Mouse (Mus musculus): Measurements from ENCODE around the gene Rbm10. TPM values are rescaled to one million over a fixed set of nuclear protein-coding genes. Genes with fewer than 3 reads are reported as not detected.

Gene Rbm10
- polyA plus RNA-seq, 1 experiment from 2014 or later, result 17.5 TPM

DNA sequence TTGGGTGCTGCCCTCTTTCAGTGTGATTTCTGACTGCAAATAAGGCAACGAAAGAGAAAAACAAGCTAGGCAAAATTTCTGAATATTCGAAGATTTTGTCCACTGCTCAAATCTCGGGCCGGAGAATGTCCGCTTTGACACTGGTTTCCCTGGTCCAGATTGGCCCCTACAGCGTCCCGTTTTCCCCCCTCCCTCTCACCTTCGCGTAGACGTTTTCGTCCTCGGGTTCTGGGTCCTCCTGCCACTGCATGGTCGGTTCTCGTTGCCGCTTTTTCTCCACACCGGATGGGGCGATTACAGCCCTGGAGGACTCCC, 485 bp upstream of the Rbm10 start:
- peak; percentile 16 for ATAC-seq (ENCODE audit: low FRiP score, low TSS enrichment)
- TF ChIP-seq CTCF (IDR thresholded peaks at IDR 0.05; ENCODE audit: low read depth) (no peak), EP300 (optimal IDR thresholded peaks at IDR 0.05) (no peak)
- Histone ChIP-seq H3K4me3 (ENCODE audit: low read depth, low read length) (peak overlapping the region; percentile 60), H3K27me3 (ENCODE audit: control insufficient read depth, insufficient read depth, low read length) (no peaks in the 10 kb centered on the region), H3K36me3 (ENCODE audit: control insufficient read depth, insufficient read depth, low read length) (no peaks in the 10 kb centered on the region), H3K4me2 (replicated peaks; ENCODE audit: low read depth) (peak overlapping the region; percentile 50), H3K9me3 (ENCODE audit: control insufficient read depth, low read length) (no peaks in the 10 kb centered on the region), H3K4me1 (replicated peaks; ENCODE audit: control insufficient read depth, insufficient read depth) (no peaks in the 10 kb centered on the region), H3K27ac (replicated peaks) (peak overlapping the region; percentile 82), H3K9ac (ENCODE audit: low read length) (peak overlapping the region; percentile 53)
- 10% methylated on average over 16 of the region's 17 CpGs for WGBS
- DNase-seq (ENCODE audit: low spot score), result no peak

DNA sequence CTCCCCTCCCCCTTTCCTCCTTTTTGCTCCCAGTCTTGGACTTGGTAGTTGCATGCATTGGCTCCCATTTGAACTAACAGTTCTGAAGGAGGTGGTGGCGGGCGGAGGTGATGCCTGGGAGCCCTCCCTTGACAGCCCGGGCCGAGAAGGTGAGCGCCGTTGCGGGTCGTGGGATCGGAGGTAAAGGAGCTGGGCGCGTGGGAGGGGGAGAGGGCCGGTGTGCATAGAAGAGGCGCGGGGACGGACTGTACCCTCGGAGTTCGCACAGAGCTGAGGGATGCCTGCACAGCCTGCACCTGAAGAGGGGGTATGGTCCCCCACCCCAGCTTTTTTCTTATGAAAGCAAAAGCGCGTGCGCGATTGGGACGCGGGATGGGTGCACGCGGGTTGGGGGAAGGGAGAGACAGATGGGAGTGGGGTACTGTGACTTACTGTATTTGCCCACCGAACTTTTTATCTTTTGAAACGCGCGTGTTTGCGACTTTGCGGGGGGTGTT, 648 bp downstream of the Rbm10 start:
- H3K4me1 ChIP-seq (replicated peaks; ENCODE audit: control insufficient read depth, insufficient read depth), result no peaks in the 10 kb centered on the region
- no peak for DNase-seq (ENCODE audit: low spot score)
- no peak for TF ChIP-seq EP300 (optimal IDR thresholded peaks at IDR 0.05)
- no peak for TF ChIP-seq CTCF (IDR thresholded peaks at IDR 0.05; ENCODE audit: low read depth)
- 18% methylated on average over 31 of the region's 31 CpGs for WGBS
- no peak; the same call in none of the 2 replicates for ATAC-seq (ENCODE audit: low FRiP score, low TSS enrichment)
- H3K9me3 ChIP-seq (ENCODE audit: control insufficient read depth, low read length), result no peaks in the 10 kb centered on the region
- peak overlapping the region; percentile 77 for H3K27ac ChIP-seq (replicated peaks)
- peak overlapping the region; percentile 60 for H3K4me3 ChIP-seq (ENCODE audit: low read depth, low read length)
- no peaks in the 10 kb centered on the region for H3K27me3 ChIP-seq (ENCODE audit: control insufficient read depth, insufficient read depth, low read length)
- H3K4me2 ChIP-seq (replicated peaks; ENCODE audit: low read depth), result peak overlapping the region; percentile 40
- no peaks in the 10 kb centered on the region for H3K36me3 ChIP-seq (ENCODE audit: control insufficient read depth, insufficient read depth, low read length)
- H3K9ac ChIP-seq (ENCODE audit: low read length), result peak overlapping the region; percentile 64

DNA sequence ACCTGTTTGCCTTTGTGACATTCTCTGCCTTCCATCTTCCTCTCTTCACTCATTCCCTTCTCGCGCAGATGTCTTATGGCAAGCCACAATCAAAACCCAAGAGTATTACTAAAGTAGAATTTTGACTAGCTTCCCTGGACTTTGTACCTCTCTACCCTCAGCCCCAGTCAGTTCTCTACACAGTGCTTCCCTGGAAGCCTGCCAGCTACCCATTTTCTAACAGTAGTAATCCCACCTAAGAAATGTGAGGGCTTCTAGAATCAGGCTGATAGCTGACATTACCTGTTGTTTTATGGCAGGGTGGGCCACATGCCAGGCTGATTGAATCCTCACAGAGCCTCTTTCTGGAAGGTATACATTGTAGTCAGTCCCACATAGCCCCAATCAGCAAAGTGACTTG, 20.8 kb downstream of the Rbm10 start:
- DNase-seq (ENCODE audit: low spot score) (no peak), ATAC-seq (ENCODE audit: low FRiP score, low TSS enrichment) (no peak)
- Histone ChIP-seq H3K9ac (ENCODE audit: low read length) (no peak overlapping the region), H3K4me1 (replicated peaks; ENCODE audit: control insufficient read depth, insufficient read depth) (no peaks in the 10 kb centered on the region), H3K4me3 (ENCODE audit: low read depth, low read length) (no peak overlapping the region), H3K27me3 (ENCODE audit: control insufficient read depth, insufficient read depth, low read length) (no peaks in the 10 kb centered on the region), H3K27ac (replicated peaks) (no peak overlapping the region), H3K4me2 (replicated peaks; ENCODE audit: low read depth) (no peak overlapping the region), H3K9me3 (ENCODE audit: control insufficient read depth, low read length) (no peaks in the 10 kb centered on the region), H3K36me3 (ENCODE audit: control insufficient read depth, insufficient read depth, low read length) (peaks cover 4% of the 10 kb centered on the region; the same call in 1 of the 2 replicates)
- TF ChIP-seq EP300 (optimal IDR thresholded peaks at IDR 0.05) (no peak), CTCF (IDR thresholded peaks at IDR 0.05; ENCODE audit: low read depth) (no peak)
- WGBS, result 85% methylated on average over 2 of the region's 2 CpGs

DNA sequence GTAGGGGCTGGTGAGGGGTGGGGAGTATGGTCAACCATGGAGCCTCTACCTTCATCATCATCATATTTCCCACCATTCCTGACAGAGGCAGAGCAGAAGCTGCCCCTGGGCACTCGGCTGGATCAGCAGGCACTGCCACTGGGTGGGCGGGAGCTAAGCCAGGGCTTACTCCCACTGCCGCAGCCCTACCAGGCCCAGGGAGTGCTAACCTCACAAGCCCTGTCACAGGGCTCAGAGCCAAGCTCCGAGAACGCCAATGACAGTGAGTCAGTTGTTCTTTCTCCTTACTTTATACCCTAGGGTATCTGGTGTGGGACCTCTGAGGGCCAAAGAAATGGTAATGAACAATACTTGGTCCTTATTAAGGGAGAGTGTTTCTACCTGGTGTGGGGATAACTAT, 27.5 kb downstream of the Rbm10 start:
- Histone ChIP-seq H3K9ac (ENCODE audit: low read length) (no peak overlapping the region), H3K27me3 (ENCODE audit: control insufficient read depth, insufficient read depth, low read length) (no peaks in the 10 kb centered on the region), H3K4me2 (replicated peaks; ENCODE audit: low read depth) (no peak overlapping the region), H3K9me3 (ENCODE audit: control insufficient read depth, low read length) (no peaks in the 10 kb centered on the region), H3K4me1 (replicated peaks; ENCODE audit: control insufficient read depth, insufficient read depth) (no peaks in the 10 kb centered on the region), H3K27ac (replicated peaks) (no peak overlapping the region), H3K36me3 (ENCODE audit: control insufficient read depth, insufficient read depth, low read length) (no peaks in the 10 kb centered on the region), H3K4me3 (ENCODE audit: low read depth, low read length) (no peak overlapping the region)
- no peak for TF ChIP-seq EP300 (optimal IDR thresholded peaks at IDR 0.05)
- no peak for TF ChIP-seq CTCF (IDR thresholded peaks at IDR 0.05; ENCODE audit: low read depth)
- ATAC-seq (ENCODE audit: low FRiP score, low TSS enrichment) (no peak), DNase-seq (ENCODE audit: low spot score) (no peak)
- WGBS, result 82% methylated on average over 5 of the region's 5 CpGs

DNA sequence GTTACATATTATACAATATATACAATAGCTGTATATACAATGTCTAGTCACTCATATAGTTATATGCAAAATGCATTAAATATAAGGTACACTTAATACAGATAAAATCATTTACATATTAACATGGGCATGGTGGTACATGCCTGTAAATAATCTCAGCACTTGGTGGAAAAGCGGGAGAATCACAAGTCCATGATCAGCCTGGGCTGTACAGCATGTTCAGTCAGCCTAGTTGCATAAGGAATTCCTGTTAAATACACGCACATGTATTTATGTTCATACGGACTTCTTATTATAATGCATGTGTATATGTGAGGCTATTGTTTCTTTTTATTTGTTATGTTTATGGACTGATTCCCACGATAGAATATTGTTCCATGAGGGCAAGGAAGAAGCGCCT, 40.3 kb downstream of the Rbm10 start:
- WGBS, result 27% methylated on average over 5 of the region's 5 CpGs
- Histone ChIP-seq H3K36me3 (ENCODE audit: control insufficient read depth, insufficient read depth, low read length) (no peaks in the 10 kb centered on the region), H3K4me1 (replicated peaks; ENCODE audit: control insufficient read depth, insufficient read depth) (no peaks in the 10 kb centered on the region), H3K27ac (replicated peaks) (no peak overlapping the region), H3K9ac (ENCODE audit: low read length) (no peak overlapping the region), H3K4me2 (replicated peaks; ENCODE audit: low read depth) (peak overlapping the region; percentile 70), H3K4me3 (ENCODE audit: low read depth, low read length) (peak overlapping the region; percentile 46), H3K27me3 (ENCODE audit: control insufficient read depth, insufficient read depth, low read length) (no peaks in the 10 kb centered on the region), H3K9me3 (ENCODE audit: control insufficient read depth, low read length) (no peaks in the 10 kb centered on the region)
- ATAC-seq (ENCODE audit: low FRiP score, low TSS enrichment), result no peak
- no peak for DNase-seq (ENCODE audit: low spot score)
- TF ChIP-seq CTCF (IDR thresholded peaks at IDR 0.05; ENCODE audit: low read depth), result no peak
- no peak for TF ChIP-seq EP300 (optimal IDR thresholded peaks at IDR 0.05)

DNA sequence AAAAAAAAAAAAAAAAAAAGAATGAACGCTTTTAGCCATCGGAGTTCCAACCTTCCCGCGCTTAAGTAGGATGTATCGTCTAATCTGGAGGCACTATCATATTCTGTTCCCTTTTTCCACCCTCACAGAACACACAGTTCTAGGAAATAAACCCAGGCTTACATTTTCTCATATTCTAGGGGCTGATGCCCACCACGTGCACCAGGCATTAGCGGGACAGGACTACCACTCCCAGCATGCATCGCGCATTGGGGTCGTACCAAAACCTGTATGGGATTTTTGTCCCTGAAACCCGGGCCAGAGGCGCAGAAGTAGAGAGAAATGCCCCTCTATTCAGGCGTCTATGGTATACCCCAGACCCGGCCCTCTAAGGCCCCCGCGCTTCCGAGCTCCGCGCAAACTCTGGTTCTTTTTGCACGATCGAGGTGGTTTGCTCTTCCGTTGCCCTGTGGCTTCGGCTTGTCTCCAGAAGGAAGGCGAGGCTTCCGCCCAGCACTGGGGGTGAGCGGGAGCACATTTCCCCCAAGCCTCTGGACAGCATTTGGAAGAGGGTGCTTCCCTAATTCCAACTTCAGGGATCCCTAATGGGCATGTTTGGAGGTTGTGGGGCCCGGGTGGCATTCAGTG, 40.8 kb downstream of the Rbm10 start, which contains the start of gene Uba1:
Gene Uba1 (plus strand): TSS at position 301 of the 627 bp plus-strand sequence.
- H3K27me3 ChIP-seq (ENCODE audit: control insufficient read depth, insufficient read depth, low read length), result no peaks in the 10 kb centered on the region
- H3K36me3 ChIP-seq (ENCODE audit: control insufficient read depth, insufficient read depth, low read length), result no peaks in the 10 kb centered on the region
- DNase-seq (ENCODE audit: low spot score), result peak; percentile 74
- H3K4me1 ChIP-seq (replicated peaks; ENCODE audit: control insufficient read depth, insufficient read depth), result no peaks in the 10 kb centered on the region
- peak within 1 kb of the TSS; percentile 46 for H3K4me3 ChIP-seq (ENCODE audit: low read depth, low read length)
- peak within 1 kb of the TSS; percentile 40; the same call in 1 of the 2 replicates for H3K27ac ChIP-seq (replicated peaks)
- H3K9me3 ChIP-seq (ENCODE audit: control insufficient read depth, low read length), result no peaks in the 10 kb centered on the region
- peak; percentile 79 for ATAC-seq (ENCODE audit: low FRiP score, low TSS enrichment)
- TF ChIP-seq EP300 (optimal IDR thresholded peaks at IDR 0.05) (no peak), CTCF (IDR thresholded peaks at IDR 0.05; ENCODE audit: low read depth) (no peak)
- H3K9ac ChIP-seq (ENCODE audit: low read length), result peak within 1 kb of the TSS; percentile 50
- WGBS, result 11% methylated on average over 27 of the region's 27 CpGs
- peak within 1 kb of the TSS; percentile 70 for H3K4me2 ChIP-seq (replicated peaks; ENCODE audit: low read depth)
